Mouse (Mus musculus): ENCODE data around the gene Atcay.

The Atcay gene

GRCm38 (mm10) chr10:81230438-81231332, at the start of gene Atcay:
Gene Atcay (minus strand): TSS chr10:81230833.
- peak; percentile 33 for DNase-seq (ENCODE audit: low read depth, low spot score)

GRCm38 (mm10) chr10:81279496-81279895, 48.9 kb upstream of the Atcay start:
- no peak for DNase-seq (ENCODE audit: low read depth, low spot score)

- no peak for DNase-seq (ENCODE audit: low read depth, low spot score)
Measured at GRCm38 (mm10) chr10:81277676-81278075, 47.0 kb upstream of the Atcay start.

- DNase-seq (ENCODE audit: low read depth, low spot score), result no peak
Measured at GRCm38 (mm10) chr10:81273842-81274241, 43.2 kb upstream of the Atcay start.

GRCm38 (mm10) chr10:81272356-81272755, 41.7 kb upstream of the Atcay start:
- no peak for DNase-seq (ENCODE audit: low read depth, low spot score)

GRCm38 (mm10) chr10:81268643-81269412, 38.2 kb upstream of the Atcay start:
- DNase-seq (ENCODE audit: low read depth, low spot score), result no peak

- DNase-seq (ENCODE audit: low read depth, low spot score), result peak; percentile 83
Measured at GRCm38 (mm10) chr10:81268056-81268455, 37.4 kb upstream of the Atcay start.

- DNase-seq (ENCODE audit: low read depth, low spot score), result peak; percentile 94
Measured at GRCm38 (mm10) chr10:81266211-81267105, 35.8 kb upstream of the Atcay start, which contains the start of the genes Mrpl54 and Apba3. Gene Mrpl54 (minus strand): TSS chr10:81266934. Gene Apba3 (plus strand): TSS chr10:81266960.

- DNase-seq (ENCODE audit: low read depth, low spot score), result no peak
Measured at GRCm38 (mm10) chr10:81265540-81265939, 34.9 kb upstream of the Atcay start.

GRCm38 (mm10) chr10:81261025-81261424, 30.4 kb upstream of the Atcay start:
- no peak for DNase-seq (ENCODE audit: low read depth, low spot score)

- DNase-seq (ENCODE audit: low read depth, low spot score), result no peak
Measured at GRCm38 (mm10) chr10:81259225-81259884, 28.7 kb upstream of the Atcay start.

- no peak for DNase-seq (ENCODE audit: low read depth, low spot score)
Measured at GRCm38 (mm10) chr10:81257158-81258039, 26.8 kb upstream of the Atcay start.

- no peak for DNase-seq (ENCODE audit: low read depth, low spot score)
Measured at GRCm38 (mm10) chr10:81254886-81255285, 24.3 kb upstream of the Atcay start.

- peak; percentile 64 for DNase-seq (ENCODE audit: low read depth, low spot score)
Measured at GRCm38 (mm10) chr10:81252424-81253419, 22.1 kb upstream of the Atcay start, which contains the start of gene Matk. Gene Matk (plus strand): TSS chr10:81252935.

GRCm38 (mm10) chr10:81249442-81249841, 18.8 kb upstream of the Atcay start:
- no peak for DNase-seq (ENCODE audit: low read depth, low spot score)

GRCm38 (mm10) chr10:81247804-81248203, 17.2 kb upstream of the Atcay start:
- no peak for DNase-seq (ENCODE audit: low read depth, low spot score)

GRCm38 (mm10) chr10:81245166-81245565, 14.5 kb upstream of the Atcay start:
- no peak for DNase-seq (ENCODE audit: low read depth, low spot score)

- peak; percentile 68 for DNase-seq (ENCODE audit: low read depth, low spot score)
Measured at GRCm38 (mm10) chr10:81244595-81244994, 14.0 kb upstream of the Atcay start.

- DNase-seq (ENCODE audit: low read depth, low spot score), result no peak
Measured at GRCm38 (mm10) chr10:81244146-81244545, 13.5 kb upstream of the Atcay start.

All from forelimb bud, embryonic 11.5 days (tissue).